Mouse (Mus musculus) heart, postnatal 0 days (tissue): ENCODE data around the gene Shc2.

ENCODE experiments used
- CTCF ChIP-seq: IDR thresholded peaks from 2 replicates; pipeline ENCODE4 v1.5.1; 2016; ENCODE audit warnings: antibody characterized with exemption, control low read depth, low read depth
- EP300 ChIP-seq: IDR thresholded peaks from 2 replicates; pipeline ENCODE4 v1.6.1; 2016; ENCODE audit warnings: antibody characterized with exemption, low read depth

- TF ChIP-seq CTCF (no peak), EP300 (no peak)
Measured at GRCm38 (mm10) chr10:79615860-79616259, 21.9 kb downstream of the Shc2 start.
